Mouse (Mus musculus): ENCODE measurements around the gene Cmip. TPM values are rescaled to one million over a fixed set of nuclear protein-coding genes. Genes with fewer than 3 reads are reported as not detected.

Cmip gene
- polyA plus RNA-seq, 1 experiment from 2014 or later, result 31.8 TPM

GRCm38 (mm10) chr8:117332229-117333010, 75.6 kb downstream of the Cmip start:
- peaks cover 50% of the 10 kb centered on the region for H3K4me1 ChIP-seq
- no peak overlapping the region for H3K9ac ChIP-seq
- no peak overlapping the region for H3K4me3 ChIP-seq (replicated peaks)
- no peaks in the 10 kb centered on the region for H3K9me3 ChIP-seq
- H3K27me3 ChIP-seq (replicated peaks), result no peaks in the 10 kb centered on the region
- H3K4me2 ChIP-seq, result 0 out of 2 replicates have a peak overlapping the region, but pooled peaks have one; percentile 1
- no peaks in the 10 kb centered on the region for H3K36me3 ChIP-seq
- H3K27ac ChIP-seq, result peak overlapping the region; percentile 97; the same call in 1 of the 2 replicates
- WGBS, result 72% methylated on average over 27 of the region's 27 CpGs
- no peak for ATAC-seq (ENCODE audit: insufficient read depth, low FRiP score, low read depth)

- Histone ChIP-seq H3K4me2 (peak overlapping the region; percentile 21; the same call in 1 of the 2 replicates), H3K9ac (no peak overlapping the region), H3K36me3 (no peaks in the 10 kb centered on the region), H3K27ac (peak overlapping the region; percentile 97), H3K27me3 (replicated peaks) (no peaks in the 10 kb centered on the region), H3K9me3 (no peaks in the 10 kb centered on the region), H3K4me3 (replicated peaks) (no peak overlapping the region), H3K4me1 (peaks cover 52% of the 10 kb centered on the region)
- peak; percentile 6 for ATAC-seq (ENCODE audit: insufficient read depth, low FRiP score, low read depth)
- 53% methylated on average over 6 of the region's 6 CpGs for WGBS
Measured at GRCm38 (mm10) chr8:117333619-117334018, 76.8 kb downstream of the Cmip start.

- no peaks in the 10 kb centered on the region for H3K9me3 ChIP-seq
- H3K27me3 ChIP-seq (replicated peaks), result no peaks in the 10 kb centered on the region
- H3K4me1 ChIP-seq, result peaks cover 52% of the 10 kb centered on the region
- ATAC-seq (ENCODE audit: insufficient read depth, low FRiP score, low read depth), result peak; percentile 67
- peak overlapping the region; percentile 97 for H3K27ac ChIP-seq
- H3K4me3 ChIP-seq (replicated peaks), result peak overlapping the region; percentile 14
- no peak overlapping the region for H3K9ac ChIP-seq
- H3K4me2 ChIP-seq, result peak overlapping the region; percentile 41
- 37% methylated on average over 10 of the region's 10 CpGs for WGBS
- no peaks in the 10 kb centered on the region for H3K36me3 ChIP-seq
Measured at GRCm38 (mm10) chr8:117334058-117334747, 77.3 kb downstream of the Cmip start.

- 36% methylated on average over 14 of the region's 14 CpGs for WGBS
- H3K27ac ChIP-seq, result peak overlapping the region; percentile 97
- peak overlapping the region; percentile 14; the same call in 1 of the 2 replicates for H3K4me3 ChIP-seq (replicated peaks)
- H3K4me2 ChIP-seq, result peak overlapping the region; percentile 41
- H3K36me3 ChIP-seq, result no peaks in the 10 kb centered on the region
- H3K27me3 ChIP-seq (replicated peaks), result no peaks in the 10 kb centered on the region
- H3K9ac ChIP-seq, result no peak overlapping the region
- ATAC-seq (ENCODE audit: insufficient read depth, low FRiP score, low read depth), result peak; percentile 47
- H3K4me1 ChIP-seq, result peaks cover 53% of the 10 kb centered on the region
- H3K9me3 ChIP-seq, result no peaks in the 10 kb centered on the region
Measured at GRCm38 (mm10) chr8:117334748-117335393, 78.0 kb downstream of the Cmip start.

- H3K36me3 ChIP-seq, result no peaks in the 10 kb centered on the region
- no peaks in the 10 kb centered on the region for H3K9me3 ChIP-seq
- peak overlapping the region; percentile 38 for H3K4me2 ChIP-seq
- 48% methylated on average over 8 of the region's 8 CpGs for WGBS
- peaks cover 59% of the 10 kb centered on the region for H3K4me1 ChIP-seq
- H3K9ac ChIP-seq, result no peak overlapping the region
- peak overlapping the region; percentile 97 for H3K27ac ChIP-seq
- peak; percentile 11; the same call in 1 of the 2 replicates for ATAC-seq (ENCODE audit: insufficient read depth, low FRiP score, low read depth)
- H3K4me3 ChIP-seq (replicated peaks), result no peak overlapping the region
- no peaks in the 10 kb centered on the region for H3K27me3 ChIP-seq (replicated peaks)
Measured at GRCm38 (mm10) chr8:117335423-117335822, 78.6 kb downstream of the Cmip start.

DNA sequence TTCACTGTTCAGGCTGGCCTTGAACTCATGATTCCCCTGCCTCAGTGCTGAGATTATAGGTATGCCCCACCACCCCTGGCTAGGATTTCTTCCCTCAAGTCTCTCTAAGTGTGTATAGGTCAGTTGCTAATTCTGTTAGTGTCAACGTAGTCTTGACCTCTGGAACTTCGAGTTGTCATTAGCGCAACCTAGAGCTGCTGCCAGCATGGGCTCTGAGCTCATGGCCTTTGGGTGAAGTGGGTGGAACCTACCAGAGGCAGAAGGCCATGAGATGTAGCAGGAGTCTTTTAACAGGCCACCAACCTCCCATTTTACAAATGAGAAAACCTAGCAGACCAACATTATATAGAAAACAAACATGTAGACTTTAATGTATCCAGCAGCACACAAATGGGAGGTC, 80.3 kb downstream of the Cmip start:
- WGBS, result 61% methylated on average over 3 of the region's 3 CpGs
- no peak overlapping the region for H3K9ac ChIP-seq
- no peak overlapping the region for H3K4me3 ChIP-seq (replicated peaks)
- H3K27me3 ChIP-seq (replicated peaks), result no peaks in the 10 kb centered on the region
- no peak for ATAC-seq (ENCODE audit: insufficient read depth, low FRiP score, low read depth)
- H3K27ac ChIP-seq, result no peak overlapping the region
- peaks cover 62% of the 10 kb centered on the region for H3K4me1 ChIP-seq
- H3K36me3 ChIP-seq, result no peaks in the 10 kb centered on the region
- no peak overlapping the region for H3K4me2 ChIP-seq
- no peaks in the 10 kb centered on the region for H3K9me3 ChIP-seq

GRCm38 (mm10) chr8:117338678-117339077, 81.8 kb downstream of the Cmip start:
- no peak overlapping the region for H3K4me2 ChIP-seq
- ATAC-seq (ENCODE audit: insufficient read depth, low FRiP score, low read depth), result no peak
- no peak overlapping the region for H3K9ac ChIP-seq
- 58% methylated on average over 2 of the region's 2 CpGs for WGBS
- H3K4me3 ChIP-seq (replicated peaks), result no peak overlapping the region
- H3K36me3 ChIP-seq, result no peaks in the 10 kb centered on the region
- H3K27ac ChIP-seq, result peak overlapping the region; percentile 62; the same call in 1 of the 2 replicates
- no peaks in the 10 kb centered on the region for H3K9me3 ChIP-seq
- no peaks in the 10 kb centered on the region for H3K27me3 ChIP-seq (replicated peaks)
- peaks cover 62% of the 10 kb centered on the region for H3K4me1 ChIP-seq

- peaks cover 58% of the 10 kb centered on the region for H3K4me1 ChIP-seq
- no peaks in the 10 kb centered on the region for H3K27me3 ChIP-seq (replicated peaks)
- ATAC-seq (ENCODE audit: insufficient read depth, low FRiP score, low read depth), result peak; percentile 52
- H3K4me2 ChIP-seq, result peak overlapping the region; percentile 11; the same call in 1 of the 2 replicates
- no peak overlapping the region for H3K9ac ChIP-seq
- WGBS, result 19% methylated on average over 19 of the region's 19 CpGs
- H3K9me3 ChIP-seq, result no peaks in the 10 kb centered on the region
- no peaks in the 10 kb centered on the region for H3K36me3 ChIP-seq
- H3K4me3 ChIP-seq (replicated peaks), result no peak overlapping the region
- H3K27ac ChIP-seq, result peak overlapping the region; percentile 85
Measured at GRCm38 (mm10) chr8:117339296-117339957, 82.6 kb downstream of the Cmip start.

DNA sequence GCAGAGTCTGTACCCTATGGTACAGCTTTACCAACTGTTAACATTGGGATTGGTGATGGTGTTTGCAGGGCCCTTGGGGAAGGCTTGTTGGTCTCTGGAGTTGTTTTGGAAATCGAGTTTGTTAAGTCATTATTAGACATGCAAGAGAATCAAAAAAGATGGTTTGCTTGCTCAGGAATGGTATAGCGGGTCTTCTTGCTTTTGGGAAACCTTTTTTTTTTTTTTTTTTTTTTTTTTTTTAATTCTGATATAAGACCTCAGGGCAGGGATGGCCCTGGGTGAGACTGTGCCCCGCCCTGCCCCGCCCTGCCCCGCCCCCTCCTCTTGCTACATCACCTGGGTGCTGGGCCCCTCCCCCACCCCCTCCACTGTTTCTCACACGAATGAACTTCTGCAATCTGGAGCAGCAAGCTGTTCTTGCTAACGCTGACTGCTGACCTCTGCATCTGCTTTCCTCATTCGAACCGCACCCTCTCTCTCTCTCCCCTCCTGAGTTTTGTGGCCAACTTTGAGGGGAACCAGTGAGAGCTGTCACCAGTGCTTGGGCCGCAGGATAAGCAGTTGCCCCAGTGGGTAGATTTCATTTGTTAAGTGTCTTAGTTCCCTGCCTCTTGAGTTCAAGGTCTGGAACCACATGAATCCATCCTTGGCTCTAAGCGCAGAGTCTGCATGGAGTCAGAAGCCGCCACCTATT, 83.2 kb downstream of the Cmip start:
- Histone ChIP-seq H3K4me3 (replicated peaks) (no peak overlapping the region), H3K27me3 (replicated peaks) (no peaks in the 10 kb centered on the region), H3K9ac (no peak overlapping the region), H3K27ac (peak overlapping the region; percentile 85), H3K4me1 (peaks cover 56% of the 10 kb centered on the region), H3K9me3 (no peaks in the 10 kb centered on the region), H3K36me3 (no peaks in the 10 kb centered on the region), H3K4me2 (peak overlapping the region; percentile 11; the same call in 1 of the 2 replicates)
- 27% methylated on average over 11 of the region's 12 CpGs for WGBS
- no peak for ATAC-seq (ENCODE audit: insufficient read depth, low FRiP score, low read depth)

DNA sequence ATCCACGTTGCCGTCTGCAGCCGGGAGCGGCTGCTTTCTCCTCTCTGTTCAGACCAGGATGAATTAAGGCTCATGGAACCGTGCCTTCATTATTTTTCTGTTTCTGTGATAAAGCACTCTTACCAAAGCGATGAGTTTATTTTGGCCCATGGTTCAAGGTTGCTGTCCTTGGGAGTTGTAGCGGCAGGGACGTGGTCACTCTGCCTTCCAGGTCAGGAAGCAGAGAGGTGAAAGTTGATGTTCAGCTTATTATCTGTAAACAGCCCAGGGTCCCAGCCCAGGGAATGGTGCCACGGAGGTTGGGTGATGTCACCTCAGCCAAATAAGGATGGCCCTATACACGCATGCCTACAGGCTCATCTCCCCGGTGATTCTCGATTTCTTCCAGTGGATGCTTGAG, 83.9 kb downstream of the Cmip start:
- H3K4me2 ChIP-seq, result no peak overlapping the region
- 92% methylated on average over 12 of the region's 12 CpGs for WGBS
- ATAC-seq (ENCODE audit: insufficient read depth, low FRiP score, low read depth), result no peak
- no peaks in the 10 kb centered on the region for H3K36me3 ChIP-seq
- peak overlapping the region; percentile 85; the same call in 1 of the 2 replicates for H3K27ac ChIP-seq
- peaks cover 51% of the 10 kb centered on the region for H3K4me1 ChIP-seq
- H3K27me3 ChIP-seq (replicated peaks), result no peaks in the 10 kb centered on the region
- H3K9ac ChIP-seq, result no peak overlapping the region
- H3K4me3 ChIP-seq (replicated peaks), result no peak overlapping the region
- no peaks in the 10 kb centered on the region for H3K9me3 ChIP-seq

All from stomach, embryonic 15.5 days (tissue).